Mouse (Mus musculus) neural tube, postnatal 0 days (tissue): ENCODE results near the gene Adgre1. TPM values are rescaled to one million over a fixed set of nuclear protein-coding genes. Genes with fewer than 3 reads are reported as not detected.

ENCODE experiments used
- polyA plus RNA-seq: library from polyadenylated mRNA; unstranded; fragments of >200 nt; fragmentation: Nextera tagmentation; extraction: Ambion mirVana; gene quantifications from 2 replicates; pipeline ENCODE4 v1.2.1, GENCODE M21; 2015

Gene Adgre1
- polyA plus RNA-seq: 4.5 and 5.5 TPM in 2 replicates

GRCm38 (mm10) chr17:57358441-57358840 is at the start of gene Adgre1:
Gene Adgre1 (plus strand): TSS chr17:57358691.

Other genes starting within 250 kb of the Adgre1 start
- gene Cd70, start 208.9 kb upstream of the Adgre1 start, polyA plus RNA-seq: 1.4 and 2.6 TPM in 2 replicates
- not detected in 2 replicates for gene Tnfsf14, start 164.5 kb upstream of the Adgre1 start, polyA plus RNA-seq
- 1.3 and 1.7 TPM in 2 replicates for gene C3, start 130.6 kb upstream of the Adgre1 start, polyA plus RNA-seq
- 23.7 and 24.6 TPM in 2 replicates for gene Gpr108, start 110.2 kb upstream of the Adgre1 start, polyA plus RNA-seq
- 8.9 and 9.1 TPM in 2 replicates for gene Trip10, start 109.2 kb upstream of the Adgre1 start, polyA plus RNA-seq
- gene Vav1, start 79.6 kb upstream of the Adgre1 start, polyA plus RNA-seq: 2.4 and 2.5 TPM in 2 replicates
- not detected in 2 replicates for gene Vmn2r120, start 186.8 kb downstream of the Adgre1 start, polyA plus RNA-seq